Mouse (Mus musculus): ENCODE results near the gene Lpcat1. TPM values are rescaled to one million over a fixed set of nuclear protein-coding genes. Genes with fewer than 3 reads are reported as not detected.
A peak's percentile ranks its signal among the peaks of the same experiment; 100 is the strongest.

Lpcat1 gene
- 10 to 100 TPM; 36.6 to 39.4 TPM for total RNA-seq (2021)

DNA sequence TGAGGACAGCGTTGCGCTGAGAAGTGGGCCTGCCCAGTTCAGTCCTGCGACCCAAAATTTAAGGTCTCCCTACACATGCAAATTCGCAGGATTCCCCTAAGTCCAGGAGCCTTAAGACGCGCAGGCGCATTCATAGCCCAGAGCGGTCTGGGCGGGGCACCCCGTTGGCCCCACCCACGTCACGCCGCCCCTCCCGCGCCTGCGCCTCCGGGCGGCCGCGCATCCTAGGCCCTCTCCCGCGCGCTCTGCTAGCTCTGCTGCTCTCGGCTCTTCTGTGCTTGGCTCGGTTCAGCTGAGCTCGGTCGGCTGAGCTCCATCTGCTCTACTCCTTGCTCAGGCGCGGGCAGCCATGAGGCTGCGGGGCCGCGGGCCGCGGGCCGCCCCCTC is at the start of gene Lpcat1:
Gene Lpcat1 (plus strand): TSS at position 164 of the 387 bp plus-strand sequence.
- DNase-seq = peak; percentile 83 to 88

DNA sequence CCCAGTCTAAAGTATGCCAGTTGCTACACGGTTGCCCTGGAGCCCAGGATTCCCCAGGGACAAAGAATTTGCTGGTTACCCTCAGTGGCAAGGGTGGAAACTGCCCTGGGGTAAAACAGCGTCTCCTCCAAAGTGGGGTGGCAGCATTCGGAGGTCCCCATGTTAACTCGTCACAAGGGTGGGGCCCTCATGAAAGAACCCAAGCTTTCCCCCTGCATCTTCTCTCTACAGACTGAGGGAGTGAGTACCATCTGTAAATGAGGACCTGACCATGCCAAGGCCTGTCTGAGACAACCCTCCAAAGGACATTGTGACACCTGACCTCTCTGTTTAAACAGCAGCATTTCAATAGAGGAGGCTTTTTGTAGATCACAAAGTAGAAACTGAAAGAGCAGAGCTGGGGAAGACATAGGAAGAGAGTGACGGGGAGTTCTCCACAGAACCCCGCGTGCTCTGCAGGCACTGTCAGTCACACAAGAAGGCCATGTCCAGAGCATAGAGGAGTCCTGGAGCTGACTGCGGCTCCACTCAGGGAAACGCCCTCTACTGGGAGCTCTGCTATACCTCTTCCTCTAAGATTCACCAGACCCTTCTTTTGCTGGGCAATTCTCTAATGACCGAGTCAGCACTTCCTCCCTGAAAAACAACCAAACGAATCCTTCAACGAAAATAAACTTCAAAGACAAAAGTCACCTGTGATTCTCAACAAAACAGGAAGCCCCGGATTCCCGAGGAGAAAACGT is 49.3 kb upstream of the Lpcat1 start:
- no peak for DNase-seq

DNA sequence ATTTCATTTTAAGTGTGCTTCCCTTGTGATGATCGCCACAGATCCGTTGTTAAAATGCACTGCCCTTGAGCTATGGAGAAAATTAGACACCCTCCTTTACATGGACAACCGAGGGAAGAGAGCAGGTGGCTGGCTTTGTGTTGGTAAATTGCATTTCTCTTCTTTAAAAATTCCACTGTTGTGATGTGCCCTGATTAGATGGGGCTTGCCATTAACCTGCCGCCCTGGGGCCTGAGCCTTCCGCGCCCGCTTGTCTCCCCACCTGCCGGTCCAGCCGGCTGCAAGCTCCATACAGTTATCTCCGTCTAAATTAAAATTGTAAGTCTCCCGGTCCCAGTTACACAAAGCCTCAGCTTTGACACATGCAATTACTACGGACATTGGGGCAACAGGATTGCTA is 48.7 kb upstream of the Lpcat1 start:
- no peak for DNase-seq

DNA sequence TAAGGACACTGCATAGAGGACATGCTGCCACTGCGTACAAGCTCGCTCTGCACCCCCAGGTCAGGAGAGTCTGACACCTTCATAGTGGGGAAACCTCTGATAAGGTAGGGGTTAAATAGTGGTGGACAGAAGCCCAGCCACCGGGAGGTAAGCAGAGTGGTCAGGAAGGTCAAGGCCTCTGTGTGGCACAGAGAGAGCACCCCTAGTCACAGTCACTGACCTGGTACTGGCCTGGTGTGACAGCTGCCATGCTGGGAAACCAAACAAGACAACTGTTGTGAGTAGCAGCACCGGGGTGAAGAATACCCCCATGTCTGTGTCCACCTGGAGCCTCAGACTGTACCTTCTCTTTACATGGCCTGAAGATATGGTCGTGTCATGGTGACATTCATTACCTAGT is 47.8 kb upstream of the Lpcat1 start:
- DNase-seq = no peak

DNA sequence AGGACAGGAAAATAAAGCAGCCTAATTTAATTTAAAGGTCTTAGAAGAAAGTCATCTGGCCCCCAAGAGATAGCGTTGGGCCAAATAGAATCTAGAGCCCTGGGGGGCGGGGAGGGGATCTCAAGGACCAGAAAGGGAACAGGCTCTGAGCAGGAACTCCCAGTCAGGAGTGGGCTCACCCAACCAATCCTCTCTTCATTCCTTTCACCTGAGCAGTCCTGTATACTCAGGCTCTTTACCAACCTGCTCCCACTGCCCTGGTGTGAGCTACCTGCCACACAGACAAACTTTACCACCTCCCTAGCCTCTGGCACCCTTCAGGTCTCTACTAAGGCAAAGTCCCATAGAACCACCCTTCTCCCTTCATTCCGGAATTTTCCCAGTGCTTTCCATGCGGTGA is 44.0 kb upstream of the Lpcat1 start:
- DNase-seq = no peak

DNA sequence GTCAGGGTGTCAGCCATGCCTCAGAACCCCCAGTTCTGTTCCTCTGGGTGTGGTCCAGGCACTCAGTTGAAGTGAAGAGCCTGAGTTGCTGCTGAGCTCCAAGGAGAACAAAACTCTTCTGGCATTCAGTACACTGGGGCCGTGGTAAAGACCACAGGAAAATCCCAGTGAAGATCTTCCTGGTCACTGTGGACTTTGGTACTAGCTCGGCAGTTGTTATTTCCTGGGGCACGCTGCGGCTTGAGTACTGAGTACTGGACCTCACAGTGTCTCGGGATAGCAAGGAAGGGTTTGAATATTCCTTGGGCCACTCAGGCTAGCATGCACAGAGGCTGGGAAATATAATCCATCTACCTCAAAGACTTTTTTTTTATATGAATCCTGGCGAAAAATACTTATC is 42.0 kb upstream of the Lpcat1 start:
- DNase-seq = no peak

DNA sequence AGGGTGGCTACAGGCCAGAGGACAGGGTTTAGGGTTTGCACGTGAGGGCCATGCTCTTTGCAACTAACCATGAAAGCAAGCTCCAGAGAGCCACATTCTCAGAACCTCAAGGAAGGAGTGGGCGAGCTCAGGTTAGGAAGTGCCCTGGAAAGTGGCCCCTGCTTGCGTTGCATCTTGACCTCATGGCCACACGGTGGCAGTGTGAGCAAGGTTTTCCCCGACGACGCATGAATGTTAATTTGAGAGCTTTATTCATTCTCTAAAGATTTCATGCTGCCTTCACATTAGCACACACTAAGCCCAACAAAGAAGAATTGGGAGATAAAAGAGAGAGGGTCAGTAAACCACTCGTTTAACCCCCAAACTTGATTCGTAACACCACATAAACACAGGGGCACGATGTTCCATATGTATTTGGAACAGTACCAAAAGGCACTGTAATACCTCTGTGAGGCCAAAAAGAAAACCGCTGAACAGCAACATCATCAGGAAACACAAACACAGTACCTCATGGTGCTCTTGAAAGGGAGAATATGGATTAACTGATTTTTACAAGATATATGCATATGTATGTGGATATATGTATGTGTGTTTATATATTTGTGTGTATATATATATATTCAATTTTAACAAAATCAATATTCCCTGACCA is 41.0 kb upstream of the Lpcat1 start:
- DNase-seq = peak; percentile 46 to 55

DNA sequence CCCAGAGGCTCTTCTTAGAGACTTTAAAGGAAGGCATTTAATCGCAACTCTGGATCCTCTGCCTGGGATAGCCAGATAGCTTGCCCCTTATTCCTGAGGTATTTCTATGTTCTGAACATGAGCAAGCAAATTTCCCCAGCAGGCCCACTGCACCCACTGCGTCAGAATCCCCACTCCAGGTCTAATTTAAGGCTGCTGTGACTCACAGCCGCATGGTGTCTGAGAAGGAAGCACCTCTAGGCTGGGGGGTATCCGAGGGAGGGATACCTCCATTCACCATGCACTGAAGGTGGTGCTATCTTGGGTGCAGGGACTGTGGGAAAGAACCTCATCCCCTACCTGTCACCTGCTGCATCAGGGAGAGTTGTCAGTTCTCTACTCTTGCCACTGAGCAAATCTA is 40.4 kb upstream of the Lpcat1 start:
- DNase-seq = no peak

DNA sequence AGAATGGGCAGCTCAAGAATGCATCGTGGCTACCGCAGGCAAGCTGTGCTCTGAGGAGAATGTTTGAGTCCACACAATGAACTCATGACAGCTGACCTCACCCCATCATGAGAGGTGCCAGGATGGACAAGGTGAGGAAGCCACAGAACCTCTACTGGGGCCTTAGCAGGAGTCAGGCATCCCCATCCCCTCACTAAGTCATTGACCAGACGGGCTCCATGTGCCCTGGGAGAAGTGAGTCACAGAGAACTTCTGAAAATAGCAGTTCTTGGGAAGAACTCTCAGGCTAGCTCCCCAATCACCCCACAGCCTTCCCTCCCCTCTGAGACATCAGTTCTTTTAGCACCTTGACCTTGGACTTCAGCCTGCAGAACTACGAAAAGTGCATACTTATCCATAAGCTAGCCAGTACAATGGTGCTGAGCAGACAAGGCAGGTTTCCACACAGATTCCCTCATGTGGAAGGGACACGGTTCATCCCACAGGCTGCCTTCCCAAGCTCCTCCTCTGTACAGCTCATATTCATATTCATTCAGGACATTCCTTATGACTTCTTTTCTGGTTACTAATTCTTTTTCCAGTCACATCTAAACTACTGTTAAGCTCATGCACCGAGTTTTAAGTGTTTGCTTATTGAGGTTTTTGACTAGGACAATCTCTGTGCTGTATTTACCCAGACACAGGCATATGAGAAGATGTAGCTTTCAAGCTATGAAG is 37.2 kb upstream of the Lpcat1 start:
- no peak for DNase-seq

DNA sequence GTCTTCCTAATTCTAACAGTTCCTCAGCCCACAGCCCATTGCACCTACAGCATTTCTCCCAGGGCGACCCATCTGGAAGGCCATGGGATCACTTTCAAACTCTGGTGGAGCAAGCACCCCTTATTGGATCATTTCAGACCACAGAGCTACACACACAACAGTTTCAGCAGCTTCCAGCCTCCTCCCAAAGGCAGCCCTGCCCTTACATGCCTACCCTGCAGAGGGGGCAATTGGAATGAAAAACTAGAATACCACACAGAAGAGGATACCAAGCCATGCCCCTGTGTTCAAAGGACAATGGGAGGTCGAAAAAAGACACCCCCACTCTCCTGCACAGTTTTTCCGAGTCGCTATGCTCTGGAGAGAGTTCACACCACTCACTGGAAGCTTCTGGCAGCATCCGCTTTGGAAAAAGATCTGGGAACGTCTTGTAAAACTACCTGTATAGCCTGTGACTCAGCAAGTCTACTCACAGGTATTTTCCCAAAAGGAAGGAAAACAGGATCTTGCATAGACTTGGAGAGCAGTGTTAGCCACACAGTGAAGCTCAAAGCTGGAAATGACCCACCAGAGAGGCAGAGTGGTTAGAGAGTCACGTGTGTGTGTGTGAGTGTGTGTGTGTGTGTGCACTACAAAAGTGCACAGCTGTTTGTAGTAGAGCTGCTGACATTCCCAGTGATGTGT is 34.4 kb upstream of the Lpcat1 start:
- no peak for DNase-seq

DNA sequence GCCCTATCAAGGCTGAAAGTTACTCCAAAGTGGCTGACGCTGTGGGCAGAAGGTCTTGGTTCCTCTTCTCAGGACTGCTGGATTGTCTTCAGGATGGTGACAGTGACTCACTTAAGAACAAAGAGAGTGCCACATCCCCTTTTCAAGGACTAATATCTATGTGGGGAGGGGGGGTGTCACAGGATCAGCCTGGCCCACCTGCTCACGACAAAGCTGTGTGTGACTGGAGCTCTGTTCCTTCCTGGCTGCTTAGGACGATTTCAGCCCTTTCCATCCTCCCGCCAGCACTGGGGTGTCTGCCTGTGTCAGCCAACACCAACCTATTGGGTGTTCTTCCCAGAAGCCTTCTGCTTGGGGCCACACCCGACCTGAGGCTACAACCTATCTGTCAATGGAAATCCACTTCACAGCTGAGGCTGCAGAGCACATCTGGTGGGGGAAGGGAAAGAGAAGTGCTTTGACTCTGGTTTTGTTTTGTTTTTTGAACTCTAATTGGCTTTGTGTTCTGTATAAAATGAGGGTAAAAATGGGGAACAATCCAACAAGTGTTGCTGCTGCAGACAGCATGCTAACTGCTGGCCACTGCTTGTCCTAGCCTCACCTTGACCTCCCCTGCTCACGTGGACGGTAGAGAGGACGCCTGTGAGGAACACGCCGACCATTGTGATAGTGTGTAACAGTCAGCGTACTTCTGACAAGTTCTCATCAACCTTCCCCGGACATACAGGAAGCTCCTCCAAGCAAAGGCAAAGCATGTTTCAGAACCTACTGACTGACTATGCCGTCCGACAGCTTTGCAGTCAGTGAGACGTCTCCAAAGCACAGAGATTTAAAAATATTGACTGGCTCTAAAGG is 33.1 kb upstream of the Lpcat1 start:
- DNase-seq = no peak

DNA sequence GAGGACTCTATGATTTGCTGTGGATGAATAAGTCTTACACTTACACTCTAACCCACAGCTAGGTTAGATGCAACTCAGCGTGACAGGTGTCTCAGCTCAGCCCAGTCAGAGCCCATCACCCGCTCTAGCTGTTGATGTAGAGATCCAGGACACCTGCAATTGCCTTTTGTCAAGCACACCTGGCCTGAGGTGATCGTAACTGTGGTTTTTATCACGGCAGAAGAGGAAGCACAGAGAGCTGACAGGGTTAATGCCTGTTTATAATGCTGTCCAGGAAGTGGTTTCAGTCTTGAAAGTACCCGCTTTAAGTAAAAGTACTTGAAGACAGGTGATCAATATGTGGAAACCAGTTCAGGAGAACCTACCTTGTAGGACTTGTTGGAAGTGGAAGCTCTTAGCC is 32.3 kb upstream of the Lpcat1 start:
- no peak for DNase-seq

DNA sequence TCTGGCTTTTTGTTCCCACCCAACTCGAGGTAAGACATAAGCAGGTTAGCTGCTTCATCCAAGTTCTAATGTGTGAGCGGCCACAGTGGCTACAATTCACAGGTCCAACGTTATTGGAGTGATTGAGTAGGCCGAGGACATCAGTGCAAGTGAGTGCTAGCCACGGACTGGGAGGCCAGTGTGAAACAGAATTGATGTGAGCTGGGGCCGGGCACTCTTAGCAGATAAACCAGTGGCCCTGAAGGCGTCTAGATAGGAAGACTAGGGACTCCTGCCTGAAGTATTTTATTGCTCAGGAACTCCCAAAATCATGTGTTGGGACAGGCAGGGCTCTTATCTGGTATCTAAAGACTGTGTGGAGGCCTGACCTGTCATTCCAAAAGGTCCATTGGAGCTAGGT is 31.3 kb upstream of the Lpcat1 start:
- no peak for DNase-seq

DNA sequence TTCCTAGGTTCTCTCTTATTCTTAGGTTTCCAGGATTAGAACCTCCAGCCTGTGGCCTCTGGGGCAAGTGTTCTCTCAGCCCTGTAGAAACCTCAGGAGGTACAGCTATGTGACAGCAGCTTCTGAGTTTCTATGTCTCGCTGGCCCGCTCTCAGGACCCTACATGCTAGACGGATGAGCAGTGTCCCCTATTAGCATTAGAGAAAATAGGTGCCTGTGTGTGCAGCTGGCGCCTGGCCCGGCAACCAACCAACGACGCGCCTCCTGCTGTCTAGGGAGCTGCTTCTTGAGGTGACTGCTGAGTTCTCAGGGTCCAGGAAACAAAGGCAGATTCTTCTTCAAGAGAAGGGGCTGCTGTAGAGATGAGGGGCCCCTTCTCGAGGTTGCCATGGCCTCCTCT is 27.9 kb upstream of the Lpcat1 start:
- DNase-seq = no peak

DNA sequence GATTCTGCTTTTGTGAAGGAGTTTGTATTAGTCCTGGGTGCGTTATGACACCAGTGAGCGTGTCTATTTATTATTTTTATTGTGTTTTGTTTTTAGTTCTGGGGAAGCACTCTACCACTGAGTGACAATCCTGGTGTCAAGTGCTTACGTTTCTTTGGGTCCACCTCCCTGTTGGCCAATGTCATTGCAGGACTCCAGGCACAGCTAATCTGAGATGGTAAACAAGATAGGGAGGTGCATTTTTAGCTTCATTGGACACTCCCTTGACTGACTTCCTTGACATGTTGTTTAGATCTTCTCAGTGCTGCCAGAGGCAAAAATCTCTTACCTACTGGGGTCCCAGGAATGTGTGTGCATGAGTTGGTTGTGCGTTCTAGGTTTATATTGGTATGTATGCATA is 26.0 kb upstream of the Lpcat1 start:
- no peak for DNase-seq

DNA sequence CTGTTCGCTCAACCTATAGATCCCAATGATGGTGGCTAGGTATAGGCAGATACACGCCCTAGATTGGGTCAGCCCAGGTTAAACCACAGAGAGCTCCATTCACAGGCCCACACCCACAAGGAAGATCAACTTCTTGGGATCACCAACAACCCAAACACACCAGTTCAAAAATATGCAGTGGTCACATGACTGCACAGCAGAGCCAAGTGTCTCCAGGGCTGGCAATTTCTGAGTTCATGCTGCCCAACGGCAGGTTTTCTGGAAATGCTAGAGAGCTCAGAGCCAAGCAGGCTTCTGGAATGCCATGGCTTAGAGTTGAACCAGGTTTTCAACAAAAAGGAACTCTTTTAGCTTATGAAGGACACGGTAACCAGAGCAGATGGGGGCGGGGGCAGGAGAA is 25.3 kb upstream of the Lpcat1 start:
- no peak for DNase-seq

DNA sequence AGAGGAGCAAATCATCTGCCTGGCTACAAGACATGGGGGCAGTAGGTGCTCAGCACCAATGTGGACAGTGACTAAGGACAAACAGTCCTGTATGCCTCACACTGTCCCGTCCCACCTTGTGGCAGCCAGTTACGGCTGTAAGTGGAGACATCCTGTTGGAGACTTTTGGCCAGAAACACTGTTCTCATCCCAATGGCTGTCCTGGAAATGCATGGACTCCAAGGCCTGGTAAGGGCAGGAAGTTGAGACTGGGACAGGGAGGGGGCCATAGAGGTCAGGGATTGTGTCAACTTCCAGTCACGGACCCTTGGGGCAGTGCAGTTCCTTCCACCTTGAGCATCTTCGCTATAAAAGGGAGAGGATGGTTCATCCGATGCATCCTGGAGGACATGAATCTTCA is 24.6 kb upstream of the Lpcat1 start:
- no peak for DNase-seq

DNA sequence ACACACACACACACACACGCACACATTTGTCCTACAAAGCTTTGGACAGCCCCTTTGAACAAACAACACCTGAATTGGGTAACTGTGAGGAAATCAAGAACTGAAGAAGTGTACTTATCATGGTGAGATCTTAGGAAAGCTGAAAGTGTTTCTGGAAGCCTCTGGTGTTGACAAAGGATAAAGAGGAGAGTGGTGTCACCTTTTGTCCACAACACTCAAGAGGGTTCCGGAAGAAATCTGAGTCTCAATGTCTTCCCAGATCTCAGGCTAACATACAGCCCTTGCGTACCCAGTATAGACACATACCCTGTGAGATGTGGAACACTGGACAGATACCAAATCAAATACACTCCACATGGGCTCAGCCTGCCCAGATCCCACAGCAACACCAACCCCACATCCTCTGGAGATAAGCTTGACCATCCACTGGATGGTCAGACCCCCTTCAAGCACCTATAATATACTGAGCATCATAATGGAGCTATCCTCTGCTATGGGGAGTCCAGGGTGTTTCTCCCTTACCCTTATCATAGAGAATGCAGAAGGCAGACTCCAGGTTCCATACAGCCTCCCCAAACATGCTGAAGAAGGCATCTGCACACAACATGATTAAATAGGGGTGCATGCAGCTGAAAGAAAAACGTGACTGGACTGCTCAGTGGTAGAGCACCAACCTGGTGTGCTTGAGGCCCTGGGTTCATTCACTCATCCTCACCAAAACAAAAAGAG is 23.7 kb upstream of the Lpcat1 start:
- no peak for DNase-seq

DNA sequence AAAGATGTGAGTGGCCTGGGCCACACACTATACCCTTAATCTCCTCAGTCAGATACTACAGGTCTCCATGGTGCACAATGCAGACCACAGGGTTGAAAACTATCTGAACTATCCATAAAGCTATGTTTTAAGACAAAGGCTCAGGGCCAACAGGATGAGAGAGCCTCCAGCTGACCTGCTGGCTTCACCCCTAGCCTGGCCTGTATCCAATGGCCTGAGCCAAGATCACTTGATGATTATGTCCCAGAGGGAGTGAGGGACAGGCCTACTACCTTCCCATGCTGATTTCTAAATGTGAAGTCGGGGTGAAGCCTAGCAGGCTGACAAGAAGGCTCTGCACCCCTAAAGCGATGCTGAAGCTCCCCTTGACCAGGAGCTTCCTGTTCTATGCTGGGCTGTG is 21.9 kb upstream of the Lpcat1 start:
- DNase-seq = no peak

DNA sequence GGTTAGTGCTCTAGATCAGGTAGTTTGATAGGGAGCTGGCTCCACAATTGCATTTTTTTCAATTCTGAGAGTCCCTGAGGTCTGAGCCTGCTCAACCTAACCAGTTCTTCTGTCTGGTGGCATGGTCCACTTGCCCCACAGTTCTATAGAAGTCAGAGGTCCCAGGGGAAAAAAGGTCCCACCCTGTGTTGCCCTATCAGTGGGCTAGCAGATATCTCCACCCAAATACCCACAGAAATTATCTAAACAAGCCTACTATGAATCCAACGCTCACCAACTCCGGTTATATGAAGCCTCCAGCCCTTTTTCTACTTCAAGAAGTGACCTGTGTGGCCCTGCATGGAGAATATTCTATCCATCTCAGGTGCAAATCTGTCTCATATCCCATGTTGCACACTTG is 20.9 kb upstream of the Lpcat1 start:
- no peak for DNase-seq

DNA sequence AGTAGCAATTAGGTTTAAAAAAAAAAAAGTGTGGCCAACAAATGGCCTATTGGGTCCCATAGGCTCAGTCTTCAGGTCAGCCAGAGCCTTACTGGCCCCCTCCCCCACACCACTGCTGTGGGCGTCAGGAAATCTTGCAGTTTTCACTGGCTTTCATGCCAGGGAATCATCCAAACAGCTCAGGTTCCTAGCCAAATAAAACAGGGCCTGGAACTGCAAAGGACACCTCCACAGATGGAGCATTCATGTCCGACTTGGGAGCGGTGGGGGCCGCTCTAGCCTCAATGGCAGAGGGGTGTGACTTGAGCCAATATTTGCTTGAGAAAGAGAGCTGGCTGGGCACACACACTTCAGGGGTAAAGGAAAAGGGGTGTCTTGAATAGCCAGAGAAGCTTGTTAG is 20.5 kb upstream of the Lpcat1 start:
- DNase-seq = no peak

DNA sequence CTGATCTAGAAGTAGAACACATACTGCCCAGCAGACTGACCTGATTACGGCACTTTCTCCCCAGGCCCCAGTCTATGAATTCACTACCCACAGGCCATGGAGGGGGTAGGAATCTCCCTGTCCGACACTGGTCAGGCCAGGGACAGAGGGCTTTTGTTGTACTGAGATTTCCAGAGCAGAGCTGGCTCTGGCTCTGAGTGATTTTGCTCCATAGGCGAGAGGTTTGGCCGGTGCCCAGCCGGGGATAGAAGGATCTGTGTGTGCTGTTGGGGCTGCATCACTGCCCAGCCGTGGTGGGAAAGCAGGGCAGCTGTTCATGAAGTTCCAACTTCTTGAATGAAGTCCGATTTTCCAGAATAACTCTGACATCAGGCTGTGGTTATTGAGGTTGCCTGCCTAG is 20.1 kb upstream of the Lpcat1 start:
- DNase-seq = peak; percentile 56 to 60
